Mouse (Mus musculus) gastrocnemius, postnatal 36 days (tissue): Measurements from ENCODE around the gene Hist1h4i. TPM values are rescaled to one million over a fixed set of nuclear protein-coding genes. Genes with fewer than 3 reads are reported as not detected.

Source experiments
- DNase-seq, 2 experiments: peaks; one replicate each; pipeline ENCODE4 v3.0.0; 2022
- intact Hi-C: fragments of 180-260 bp; cut with DNase I; formaldehyde crosslinking; loops from one replicate; pipeline ENCODE4 v1.15.1; 2025
- total RNA-seq, 2 experiments: library from RNA; stranded (reverse); gene quantifications; 2 replicates each; pipeline ENCODE4 v1.2.3; 2021

The Hist1h4i gene
- total RNA-seq, 2 experiments from 2014 or later = 28.7 to 30.9 TPM

- DNase-seq = no peak
- intact Hi-C loops = loop anchor here (10.0 kb wide), 2 partner anchors 215 to 1715 kb away; partner anchors contain the start of genes Hist1h2ab, Hist1h3b and Hist1h4b
Measured at GRCm38 (mm10) chr13:22039951-22040463, 1.2 kb downstream of the Hist1h4i start.

- no peak for DNase-seq
Measured at GRCm38 (mm10) chr13:22039364-22039763, 1.8 kb downstream of the Hist1h4i start.

GRCm38 (mm10) chr13:22037415-22037814 lies 3.7 kb downstream of the Hist1h4i start:
- DNase-seq = no peak
- intact Hi-C loops = loop anchor here (10.0 kb wide), 1 partner anchor 213 kb away; no protein-coding TSS in a partner anchor

More at GRCm38 (mm10) chr13:22039364-22039763, 1.8 kb downstream of the Hist1h4i start:
- intact Hi-C loops = loop anchor here (10.0 kb wide), 1 partner anchor 215 kb away; no protein-coding TSS in a partner anchor

GRCm38 (mm10) chr13:22036986-22037385 lies 4.2 kb downstream of the Hist1h4i start:
- no peak for DNase-seq
- intact Hi-C loops = loop anchor here (10.0 kb wide), 1 partner anchor 212 kb away; no protein-coding TSS in a partner anchor

GRCm38 (mm10) chr13:22036149-22036956 lies 4.8 kb downstream of the Hist1h4i start:
- no peak for DNase-seq
- intact Hi-C loops = loop anchor here (10.0 kb wide), 1 partner anchor 212 kb away; no protein-coding TSS in a partner anchor

- peak; percentile 51 to 60 for DNase-seq
- intact Hi-C loops = loop anchor here (10.0 kb wide), 1 partner anchor 211 kb away; no protein-coding TSS in a partner anchor
Measured at GRCm38 (mm10) chr13:22035267-22036148, 5.7 kb downstream of the Hist1h4i start, which contains the start of the genes Hist1h2ah and Hist1h2bk. TSS of gene Hist1h2ah (minus strand) at chr13:22035568. TSS of gene Hist1h2bk (plus strand) at chr13:22035870.

GRCm38 (mm10) chr13:22034443-22035266 lies 6.5 kb downstream of the Hist1h4i start:
- intact Hi-C loops = loop anchor here (10.0 kb wide), 1 partner anchor 210 kb away; no protein-coding TSS in a partner anchor

GRCm38 (mm10) chr13:22033741-22034442 lies 7.3 kb downstream of the Hist1h4i start:
- intact Hi-C loops = loop anchor here (10.0 kb wide), 1 partner anchor 209 kb away; no protein-coding TSS in a partner anchor
- DNase-seq = no peak

More at GRCm38 (mm10) chr13:22034443-22035266, 6.5 kb downstream of the Hist1h4i start:
- DNase-seq = no peak

- intact Hi-C loops = loop anchor here (10.0 kb wide), 1 partner anchor 206 kb away; no protein-coding TSS in a partner anchor
- DNase-seq = no peak
Measured at GRCm38 (mm10) chr13:22030493-22030892, 10.7 kb downstream of the Hist1h4i start.

- intact Hi-C loops = loop anchor here (5.0 to 10.0 kb wide), 6 partner anchors 175 to 1487 kb away; no protein-coding TSS in a partner anchor
- no peak for DNase-seq
Measured at GRCm38 (mm10) chr13:22029928-22030327, 11.2 kb downstream of the Hist1h4i start.

GRCm38 (mm10) chr13:22028673-22029460 lies 12.3 kb downstream of the Hist1h4i start:
- peak; percentile 93 to 98 for DNase-seq
- intact Hi-C loops = loop anchor here (1.0 to 10.0 kb wide), 6 partner anchors 55 to 1488 kb away; no protein-coding TSS in a partner anchor

GRCm38 (mm10) chr13:22026058-22027031 lies 14.8 kb downstream of the Hist1h4i start:
- DNase-seq = peak; percentile 67 to 81
- intact Hi-C loops = loop anchor here (5.0 to 10.0 kb wide), 5 partner anchors 172 to 1491 kb away; no protein-coding TSS in a partner anchor

GRCm38 (mm10) chr13:22022241-22022640 lies 18.9 kb downstream of the Hist1h4i start:
- intact Hi-C loops = loop anchor here (5.0 to 10.0 kb wide), 2 partner anchors 167 to 1425 kb away; no protein-coding TSS in a partner anchor
- DNase-seq = peak; percentile 73

GRCm38 (mm10) chr13:22021581-22021980 lies 19.6 kb downstream of the Hist1h4i start:
- intact Hi-C loops = loop anchor here (2.0 to 10.0 kb wide), 3 partner anchors 47 to 1426 kb away; no protein-coding TSS in a partner anchor
- DNase-seq = no peak

- intact Hi-C loops = loop anchor here (2.0 to 10.0 kb wide), 3 partner anchors 46 to 1426 kb away; no protein-coding TSS in a partner anchor
- peak; percentile 50 to 57 for DNase-seq
Measured at GRCm38 (mm10) chr13:22020901-22021339, 20.2 kb downstream of the Hist1h4i start.
